Mouse (Mus musculus) testis, adult 2 months (tissue): ENCODE measurements around the gene Zcwpw1.

Source experiments
- CTCF ChIP-seq: fragments of 200-500 bp; IDR thresholded peaks from 2 replicates; pipeline ENCODE4 v1.5.1; 2012; ENCODE audit warnings: low read depth, mild to moderate bottlenecking, inconsistent platforms, low read length, moderate library complexity; ENCODE audit not compliant: control insufficient read depth, insufficient read depth, insufficient replicate concordance
- POLR2A ChIP-seq: fragments of 200-500 bp; IDR thresholded peaks from 2 replicates; pipeline ENCODE4 v1.6.1; 2012; ENCODE audit warnings: low read depth, mild to moderate bottlenecking, inconsistent platforms, low read length, moderate library complexity; ENCODE audit not compliant: control insufficient read depth

DNA sequence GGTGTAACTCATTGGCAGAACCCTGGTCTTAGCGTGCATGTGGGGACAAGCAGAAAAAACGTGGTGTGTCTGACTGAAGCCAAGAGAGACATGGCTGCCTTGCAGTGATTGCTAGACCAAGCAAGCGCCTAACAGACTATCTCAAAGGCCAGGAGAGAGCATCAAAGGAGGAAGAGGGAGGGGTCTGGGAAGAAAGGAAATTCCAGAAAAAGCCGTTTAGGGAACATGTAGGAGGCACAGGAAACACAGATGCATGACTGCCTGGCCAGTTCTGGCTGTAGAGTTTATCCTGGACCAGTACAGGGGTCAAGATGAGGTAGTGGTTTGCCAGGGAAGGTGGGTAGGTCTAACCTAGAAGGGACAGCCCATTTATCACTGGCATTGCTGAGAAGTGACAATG is 45.9 kb downstream of the Zcwpw1 start:
- no peak for TF ChIP-seq POLR2A
- TF ChIP-seq CTCF, result no peak
